Mouse (Mus musculus): ENCODE results near the gene Tspan5. TPM values are rescaled to one million over a fixed set of nuclear protein-coding genes. Genes with fewer than 3 reads are reported as not detected.

Gene Tspan5
- polyA plus RNA-seq, 1 experiment: 0.05 TPM

GRCm38 (mm10) chr3:138941604-138942003, 199.6 kb downstream of the Tspan5 start:
- Histone ChIP-seq H3K4me1 (ENCODE audit: control insufficient read depth) (no peaks in the 10 kb centered on the region), H3K27me3 (ENCODE audit: control insufficient read depth) (no peaks in the 10 kb centered on the region), H3K4me3 (replicated peaks) (no peak overlapping the region), H3K9me3 (ENCODE audit: control insufficient read depth, low read length) (no peaks in the 10 kb centered on the region), H3K36me3 (ENCODE audit: control insufficient read depth) (peaks cover 35% of the 10 kb centered on the region)
- no peak for TF ChIP-seq GATA1 (IDR thresholded peaks at IDR 0.05; ENCODE audit: low read length)
- TF ChIP-seq TAL1 (IDR thresholded peaks at IDR 0.05; ENCODE audit: low read length): no peak

DNA sequence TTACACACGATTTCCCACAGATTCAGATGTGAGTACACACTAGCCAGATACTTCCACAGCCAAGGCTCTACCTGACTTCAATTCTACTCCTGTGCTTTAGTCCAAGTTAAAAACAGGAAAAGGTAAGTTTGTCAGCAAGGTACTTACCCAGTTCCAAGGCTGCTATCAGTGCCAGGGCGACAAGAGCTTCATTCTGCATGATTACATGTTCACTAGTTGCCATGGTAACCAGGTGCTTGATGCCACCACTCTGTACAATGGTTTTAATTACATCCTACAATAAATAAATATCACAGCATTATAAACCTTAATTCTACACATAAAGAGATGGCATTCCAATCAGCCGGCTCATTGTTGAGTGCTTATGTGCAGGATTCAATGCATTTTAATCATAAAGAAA, 203.5 kb downstream of the Tspan5 start:
- TF ChIP-seq GATA1 (IDR thresholded peaks at IDR 0.05; ENCODE audit: low read length) (no peak), TAL1 (IDR thresholded peaks at IDR 0.05; ENCODE audit: low read length) (no peak)
- H3K9me3 ChIP-seq (ENCODE audit: control insufficient read depth, low read length): no peaks in the 10 kb centered on the region
- no peaks in the 10 kb centered on the region for H3K4me1 ChIP-seq (ENCODE audit: control insufficient read depth)
- H3K4me3 ChIP-seq (replicated peaks): no peak overlapping the region
- peaks cover 19% of the 10 kb centered on the region for H3K36me3 ChIP-seq (ENCODE audit: control insufficient read depth)
- no peaks in the 10 kb centered on the region for H3K27me3 ChIP-seq (ENCODE audit: control insufficient read depth)

DNA sequence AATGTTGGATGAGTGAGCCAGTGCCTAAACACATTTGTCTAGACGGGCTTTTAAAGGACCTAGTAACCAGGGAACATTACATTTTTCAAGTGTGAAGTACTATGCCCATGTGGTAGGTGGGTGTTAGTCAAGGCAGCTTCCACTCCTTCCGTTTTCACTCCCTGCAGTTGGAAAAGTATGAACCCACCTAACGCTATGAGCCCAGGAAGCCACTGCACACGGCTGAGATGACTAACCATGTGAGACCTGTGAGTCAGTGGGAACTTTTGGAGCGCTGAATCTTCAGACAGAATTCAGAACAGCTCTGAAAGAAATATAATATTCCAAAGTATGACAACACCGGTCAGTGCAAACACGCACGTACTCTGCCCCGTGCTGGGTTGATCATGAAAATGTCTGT, 207.1 kb downstream of the Tspan5 start:
- H3K9me3 ChIP-seq (ENCODE audit: control insufficient read depth, low read length): no peaks in the 10 kb centered on the region
- no peaks in the 10 kb centered on the region for H3K4me1 ChIP-seq (ENCODE audit: control insufficient read depth)
- no peaks in the 10 kb centered on the region for H3K27me3 ChIP-seq (ENCODE audit: control insufficient read depth)
- no peak overlapping the region for H3K4me3 ChIP-seq (replicated peaks)
- TF ChIP-seq GATA1 (IDR thresholded peaks at IDR 0.05; ENCODE audit: low read length): no peak
- no peak for TF ChIP-seq TAL1 (IDR thresholded peaks at IDR 0.05; ENCODE audit: low read length)
- peaks cover 16% of the 10 kb centered on the region for H3K36me3 ChIP-seq (ENCODE audit: control insufficient read depth)

DNA sequence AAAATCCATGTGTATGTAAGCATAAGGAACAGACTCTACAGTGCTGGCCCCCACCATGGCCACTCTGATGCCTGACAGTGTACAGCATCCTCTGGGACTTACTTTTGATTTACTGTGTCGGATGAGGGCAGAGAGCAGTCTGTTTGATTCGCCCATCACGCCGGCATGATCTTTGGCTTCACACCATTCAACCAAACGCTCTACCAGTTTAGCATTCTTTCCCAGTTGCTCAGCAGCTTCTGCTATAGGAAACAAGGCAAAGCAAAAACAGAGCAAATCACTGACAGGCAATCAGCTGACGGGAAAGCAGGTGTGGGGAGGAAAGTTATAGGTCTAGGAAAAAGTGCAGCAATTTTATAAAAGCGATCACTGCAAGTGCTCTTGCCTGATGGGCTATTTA, 213.2 kb downstream of the Tspan5 start:
- H3K36me3 ChIP-seq (ENCODE audit: control insufficient read depth): peaks cover 21% of the 10 kb centered on the region
- TF ChIP-seq GATA1 (IDR thresholded peaks at IDR 0.05; ENCODE audit: low read length) (no peak), TAL1 (IDR thresholded peaks at IDR 0.05; ENCODE audit: low read length) (no peak)
- no peak overlapping the region for H3K4me3 ChIP-seq (replicated peaks)
- no peaks in the 10 kb centered on the region for H3K9me3 ChIP-seq (ENCODE audit: control insufficient read depth, low read length)
- H3K27me3 ChIP-seq (ENCODE audit: control insufficient read depth): no peaks in the 10 kb centered on the region
- H3K4me1 ChIP-seq (ENCODE audit: control insufficient read depth): no peaks in the 10 kb centered on the region

Other genes with a start within 250 kb of the Tspan5 start
- gene Eif4e, start 216.0 kb upstream of the Tspan5 start, polyA plus RNA-seq (2012): 0.67 and 1.1 TPM in 2 replicates